Mouse (Mus musculus) lung, embryonic 16.5 days (tissue): Measurements from ENCODE around the gene Zfp607b. TPM values are rescaled to one million over a fixed set of nuclear protein-coding genes. Genes with fewer than 3 reads are reported as not detected.

ENCODE experiments used
- ATAC-seq: fragments of 200-750 bp; cut with Nextera tagmentation; 2 replicates; pipeline ENCODE4 v1.8.0; 2017; ENCODE audit warnings: low read depth, mild to moderate bottlenecking, moderate library complexity
- H3K27ac ChIP-seq: fragments of 300-500 bp; sonication (generic); 2 replicates; pipeline ENCODE4 v1.5.1; 2014; ENCODE audit warnings: mild to moderate bottlenecking, control low read depth, low read length
- H3K27me3 ChIP-seq: fragments of 300-500 bp; sonication (generic); 2 replicates; pipeline ENCODE4 v1.6.1; 2014; ENCODE audit warnings: low read depth, low read length, mixed read lengths; ENCODE audit not compliant: control insufficient read depth, insufficient read depth
- H3K36me3 ChIP-seq: fragments of 300-500 bp; sonication (generic); 2 replicates; pipeline ENCODE4 v1.6.1; 2014; ENCODE audit warnings: low read length; ENCODE audit not compliant: control insufficient read depth, insufficient read depth
- H3K4me1 ChIP-seq: fragments of 300-500 bp; sonication (generic); replicated peaks from 2 replicates; pipeline ENCODE4 v1.6.1; 2014; ENCODE audit warnings: low read length, mixed read lengths; ENCODE audit not compliant: control insufficient read depth, insufficient read depth
- H3K4me2 ChIP-seq: fragments of 300-500 bp; sonication (generic); 2 replicates; pipeline ENCODE4 v1.6.1; 2014; ENCODE audit warnings: low read depth, low read length, control low read depth
- H3K4me3 ChIP-seq: fragments of 300-500 bp; sonication (generic); 2 replicates; pipeline ENCODE4 v1.5.1; 2014; ENCODE audit warnings: mild to moderate bottlenecking, low read length, control low read depth
- H3K9ac ChIP-seq: fragments of 300-500 bp; sonication (generic); 2 replicates; pipeline ENCODE4 v1.6.1; 2014; ENCODE audit warnings: low read length, control low read depth
- H3K9me3 ChIP-seq: fragments of 300-500 bp; sonication (generic); 2 replicates; pipeline ENCODE4 v1.6.1; 2016; ENCODE audit warnings: low read length; ENCODE audit not compliant: control insufficient read depth
- WGBS: fragments of 180-500 bp; shearing (Covaris S2); extraction: QIAGEN DNeasy Blood & Tissue Kit; methylation state at CpG from one replicate; pipeline ENCODE4 v1.1.7; 2014; 5-methylcytosine and 5-hydroxymethylcytosine counted together
- polyA plus RNA-seq: library from polyadenylated mRNA; unstranded; fragments of >200 nt; fragmentation: Nextera tagmentation; extraction: Ambion mirVana; gene quantifications from 2 replicates; pipeline ENCODE4 v1.2.1, GENCODE M21; 2015

Gene Zfp607b
- polyA plus RNA-seq, 1 experiment from 2014 or later: 4.4 TPM

GRCm38 (mm10) chr7:27696711-27697110 is 7.6 kb downstream of the Zfp607b start:
- H3K9me3 ChIP-seq: no peaks in the 10 kb centered on the region
- WGBS: 49% methylated on average over 3 of the region's 3 CpGs
- ATAC-seq: no peak

GRCm38 (mm10) chr7:27710402-27710801 is 21.3 kb downstream of the Zfp607b start:
- Histone ChIP-seq H3K4me2 (no peak overlapping the region), H3K27me3 (no peaks in the 10 kb centered on the region), H3K9ac (no peak overlapping the region), H3K4me3 (no peak overlapping the region), H3K9me3 (peaks cover 10% of the 10 kb centered on the region; the same call in 1 of the 2 replicates), H3K4me1 (no peaks in the 10 kb centered on the region), H3K36me3 (no peaks in the 10 kb centered on the region), H3K27ac (no peak overlapping the region)
- 87% methylated on average over 7 of the region's 7 CpGs for WGBS
- ATAC-seq: no peak

More at GRCm38 (mm10) chr7:27696711-27697110, 7.6 kb downstream of the Zfp607b start:
- H3K27ac ChIP-seq: no peak overlapping the region
- no peak overlapping the region for H3K9ac ChIP-seq
- no peak overlapping the region for H3K4me3 ChIP-seq
- H3K27me3 ChIP-seq: no peaks in the 10 kb centered on the region
- no peaks in the 10 kb centered on the region for H3K4me1 ChIP-seq
- no peak overlapping the region for H3K4me2 ChIP-seq
- H3K36me3 ChIP-seq: no peaks in the 10 kb centered on the region

GRCm38 (mm10) chr7:27721951-27722350 is 32.8 kb downstream of the Zfp607b start:
- 88% methylated on average over 8 of the region's 8 CpGs for WGBS
- H3K27ac ChIP-seq: no peak overlapping the region
- H3K4me3 ChIP-seq: no peak overlapping the region
- ATAC-seq: no peak
- H3K36me3 ChIP-seq: no peaks in the 10 kb centered on the region
- no peak overlapping the region for H3K4me2 ChIP-seq
- no peaks in the 10 kb centered on the region for H3K27me3 ChIP-seq
- H3K4me1 ChIP-seq: no peaks in the 10 kb centered on the region
- H3K9ac ChIP-seq: no peak overlapping the region
- no peaks in the 10 kb centered on the region for H3K9me3 ChIP-seq

DNA sequence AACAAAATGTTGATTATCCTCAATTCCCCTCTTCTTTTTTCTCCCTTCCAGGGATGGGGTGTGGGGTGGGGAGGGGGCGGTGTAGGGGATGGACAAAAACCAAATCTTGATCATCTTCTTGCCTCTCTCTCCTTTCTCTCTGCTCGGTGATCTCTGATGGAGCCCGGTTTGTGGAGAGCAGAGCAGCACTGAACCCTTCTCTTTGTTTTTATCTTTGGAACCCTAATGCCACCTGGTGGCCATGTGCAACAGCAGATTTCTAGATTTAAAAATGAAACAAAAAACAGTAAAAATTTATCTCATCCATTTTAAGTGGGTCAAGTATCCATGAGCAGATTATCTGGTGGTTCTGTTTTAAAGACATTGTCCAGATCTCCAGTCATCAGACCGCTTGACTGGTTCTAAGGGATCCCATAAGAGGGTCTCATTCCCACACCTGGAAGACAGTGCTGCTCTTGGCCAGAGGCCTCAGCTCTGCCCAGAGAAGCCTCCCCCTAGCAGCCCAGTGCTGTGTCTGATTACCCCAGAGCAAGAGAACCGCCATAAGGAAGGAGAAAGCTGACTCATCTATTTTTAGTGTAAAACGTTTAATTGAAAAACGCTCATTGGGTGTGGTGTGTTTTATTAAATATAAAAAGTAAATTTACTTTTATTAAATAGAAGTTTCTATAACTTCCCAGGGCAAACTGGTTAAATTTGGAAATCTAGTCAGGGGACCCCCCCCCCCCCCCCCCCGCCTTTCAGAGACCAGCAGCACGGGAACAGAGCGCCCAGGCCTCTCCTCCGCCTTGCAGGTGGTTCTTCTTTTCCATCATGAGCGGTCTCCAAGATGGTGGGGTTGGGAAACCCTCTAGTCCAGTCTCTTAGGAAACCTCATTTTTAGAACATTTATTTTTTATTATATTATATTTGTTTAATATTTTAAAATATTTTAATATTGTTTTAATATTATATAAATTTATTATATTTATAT is 36.7 kb downstream of the Zfp607b start:
- H3K9me3 ChIP-seq: no peaks in the 10 kb centered on the region
- no peak overlapping the region; the same call in 1 of the 2 replicates for H3K4me2 ChIP-seq
- ATAC-seq: peak; percentile 60
- H3K4me3 ChIP-seq: no peak overlapping the region
- WGBS: 41% methylated on average over 12 of the region's 12 CpGs
- H3K27ac ChIP-seq: no peak overlapping the region
- no peaks in the 10 kb centered on the region for H3K36me3 ChIP-seq
- H3K9ac ChIP-seq: no peak overlapping the region
- H3K27me3 ChIP-seq: no peaks in the 10 kb centered on the region
- no peaks in the 10 kb centered on the region for H3K4me1 ChIP-seq

GRCm38 (mm10) chr7:27727471-27727870 is 38.3 kb downstream of the Zfp607b start:
- no peak for ATAC-seq

GRCm38 (mm10) chr7:27731281-27731883 is 42.2 kb downstream of the Zfp607b start, which contains the start of gene Zfp60:
Gene Zfp60, plus strand, starts transcription at chr7:27731389.
- WGBS: under 1% methylated on average over 35 of the region's 35 CpGs
- peaks cover 8% of the 10 kb centered on the region; the same call in 1 of the 2 replicates for H3K4me1 ChIP-seq
- H3K27ac ChIP-seq: peak within 1 kb of the TSS; percentile 97
- no peaks in the 10 kb centered on the region for H3K36me3 ChIP-seq
- H3K9ac ChIP-seq: peak within 1 kb of the TSS; percentile 93
- H3K27me3 ChIP-seq: no peaks in the 10 kb centered on the region
- no peaks in the 10 kb centered on the region for H3K9me3 ChIP-seq
- peak within 1 kb of the TSS; percentile 83 for H3K4me2 ChIP-seq
- peak; percentile 96 for ATAC-seq
- peak within 1 kb of the TSS; percentile 68 for H3K4me3 ChIP-seq

More at GRCm38 (mm10) chr7:27727471-27727870, 38.3 kb downstream of the Zfp607b start:
- H3K4me3 ChIP-seq: no peak overlapping the region
- no peaks in the 10 kb centered on the region for H3K9me3 ChIP-seq
- H3K4me1 ChIP-seq: peaks cover 4% of the 10 kb centered on the region; the same call in 1 of the 2 replicates
- no peak overlapping the region for H3K9ac ChIP-seq
- no peak overlapping the region for H3K27ac ChIP-seq
- H3K36me3 ChIP-seq: no peaks in the 10 kb centered on the region
- no peak overlapping the region for H3K4me2 ChIP-seq
- 59% methylated on average over 2 of the region's 2 CpGs for WGBS
- H3K27me3 ChIP-seq: no peaks in the 10 kb centered on the region

DNA sequence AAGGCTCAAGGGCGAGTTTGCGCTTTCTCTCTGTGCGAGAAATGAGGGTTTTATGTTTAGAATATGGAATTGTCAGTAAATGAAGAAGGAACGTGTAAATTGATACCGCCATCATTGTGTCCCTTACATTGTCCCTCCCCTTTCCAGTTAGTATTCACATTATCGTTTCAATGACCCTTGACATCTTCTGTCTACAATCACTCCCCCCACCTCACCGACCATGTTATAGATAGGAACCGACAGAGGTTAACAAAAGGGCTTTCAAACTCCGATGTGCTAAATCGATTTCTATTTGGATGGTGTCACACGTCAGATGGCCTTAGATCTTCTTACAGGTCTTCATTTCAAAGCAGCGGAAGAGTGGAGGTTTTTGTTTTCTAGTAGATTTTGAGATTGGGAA is 42.8 kb downstream of the Zfp607b start:
- Histone ChIP-seq H3K4me1 (peaks cover 8% of the 10 kb centered on the region; the same call in 1 of the 2 replicates), H3K4me3 (peak overlapping the region; percentile 68), H3K27ac (peak overlapping the region; percentile 97), H3K36me3 (no peaks in the 10 kb centered on the region), H3K9ac (peak overlapping the region; percentile 93), H3K27me3 (no peaks in the 10 kb centered on the region), H3K9me3 (no peaks in the 10 kb centered on the region), H3K4me2 (peak overlapping the region; percentile 83)
- WGBS: 2% methylated on average over 12 of the region's 12 CpGs
- ATAC-seq: peak; percentile 12; the same call in 1 of the 2 replicates

GRCm38 (mm10) chr7:27732508-27732907 is 43.4 kb downstream of the Zfp607b start:
- Histone ChIP-seq H3K27me3 (no peaks in the 10 kb centered on the region), H3K4me3 (peak overlapping the region; percentile 68), H3K9ac (peak overlapping the region; percentile 93), H3K4me1 (peaks cover 8% of the 10 kb centered on the region; the same call in 1 of the 2 replicates), H3K9me3 (no peaks in the 10 kb centered on the region), H3K36me3 (no peaks in the 10 kb centered on the region), H3K4me2 (peak overlapping the region; percentile 83), H3K27ac (no peak overlapping the region)
- no peak for ATAC-seq
- 71% methylated on average over 6 of the region's 6 CpGs for WGBS

GRCm38 (mm10) chr7:27735457-27735856 is 46.3 kb downstream of the Zfp607b start:
- Histone ChIP-seq H3K9me3 (no peaks in the 10 kb centered on the region), H3K4me3 (no peak overlapping the region), H3K27me3 (no peaks in the 10 kb centered on the region), H3K9ac (no peak overlapping the region; the same call in 1 of the 2 replicates), H3K4me2 (no peak overlapping the region), H3K4me1 (peaks cover 8% of the 10 kb centered on the region; the same call in 1 of the 2 replicates), H3K27ac (no peak overlapping the region), H3K36me3 (peaks cover 16% of the 10 kb centered on the region)
- 77% methylated on average over 5 of the region's 5 CpGs for WGBS
- no peak for ATAC-seq
